ENCODE assay signal across 12 mouse cellular contexts in the genomic region with DNA sequence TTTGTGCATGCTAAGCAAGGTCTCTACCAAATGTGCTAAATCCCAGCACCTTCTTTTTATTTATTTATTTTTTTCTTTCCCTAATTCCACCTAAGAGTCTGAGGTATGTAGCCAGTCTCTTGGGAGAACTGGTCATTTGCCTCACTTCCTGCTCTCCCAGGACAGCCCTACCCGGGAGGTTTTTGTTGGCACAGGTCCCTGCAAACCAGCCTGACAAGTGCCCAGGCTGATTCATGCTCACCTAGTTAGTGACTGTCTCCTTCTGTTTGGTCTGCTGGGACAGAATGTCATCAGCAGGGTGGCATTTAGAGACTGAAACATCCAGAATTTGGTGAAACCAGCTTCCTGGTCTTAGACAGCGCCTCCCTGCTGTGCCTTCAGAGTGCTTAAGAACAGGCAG. TPM values are rescaled to one million over a fixed set of nuclear protein-coding genes. Genes with fewer than 3 reads are reported as not detected.
DNase-seq lines count a peak whose midpoint lies in the region; ATAC-seq lines count a peak whose summit lies in the region.
"Had no signal": no experiment of that assay in that cellular context is flagged by ENCODE, and none has a peak within 500 bp of the region (broad histone marks: within the 10 kb centered on the region; RNA-seq: fewer than 3 reads in every experiment).

No protein-coding gene starts in this region.

- DNase-seq in kidney, adult 11 months = peak; percentile 75
- DNase-seq in adrenal gland, postnatal 14 days = peak; percentile 87
- peak; percentile 24 to 32 for DNase-seq in heart, postnatal 36 days
- peak; percentile 78 for DNase-seq in lung, postnatal 36 days
- no peak for DNase-seq in embryo, embryonic 11 days
- DNase-seq in spleen, postnatal 36 days (ENCODE audit: low spot score in 2 of 2) = no peak
- no peak for DNase-seq in limb, embryonic 10.5 days (ENCODE audit: low spot score)
- DNase-seq: right cerebral cortex, postnatal 14 days had no signal

- H3K27me3 ChIP-seq in kidney, embryonic 14.5 days (ENCODE audit: control insufficient read depth, insufficient read depth, low read length) = no peaks in the 10 kb centered on the region
- H3K27me3 ChIP-seq in limb, embryonic 10.5 days (ENCODE audit: low read depth, poor library complexity, severe bottlenecking) = no peaks in the 10 kb centered on the region
- H3K27me3 ChIP-seq: midbrain, embryonic 12.5 days had no signal

- H3K4me3 ChIP-seq in kidney, embryonic 14.5 days (ENCODE audit: low read length) = no peak overlapping the region
- no peak overlapping the region for H3K4me3 ChIP-seq in limb, embryonic 10.5 days
- H3K4me3 ChIP-seq: midbrain, embryonic 12.5 days had no signal

- H3K36me3 ChIP-seq in kidney, embryonic 14.5 days (ENCODE audit: control insufficient read depth, insufficient read depth, low read length) = peaks cover 48% of the 10 kb centered on the region
- peaks cover 72% of the 10 kb centered on the region for H3K36me3 ChIP-seq in limb, embryonic 10.5 days

- 70% methylated on average over 2 of the region's 2 CpGs for WGBS in kidney, embryonic 14.5 days
- WGBS in limb, embryonic 10.5 days = 81% methylated on average over 2 of the region's 2 CpGs

- no peak overlapping the region for H3K27ac ChIP-seq in kidney, embryonic 14.5 days (ENCODE audit: low read depth, low read length)
- no peak overlapping the region for H3K27ac ChIP-seq in limb, embryonic 10.5 days
- H3K27ac ChIP-seq: midbrain, embryonic 12.5 days had no signal

- H3K9me3 ChIP-seq in kidney, embryonic 14.5 days (ENCODE audit: control insufficient read depth, low read length) = no peaks in the 10 kb centered on the region
- no peaks in the 10 kb centered on the region for H3K9me3 ChIP-seq in limb, embryonic 10.5 days (replicated peaks)
- H3K9me3 ChIP-seq: midbrain, embryonic 12.5 days had no signal

- intact Hi-C loops in heart, postnatal 36 days (cut with DNase I) = loop anchor here (5.0 kb wide), 1 partner anchor 38 kb away; a partner anchor contains a TSS

- no peak overlapping the region for H3K9ac ChIP-seq in kidney, embryonic 14.5 days (ENCODE audit: low read depth, low read length)
- H3K9ac ChIP-seq: midbrain, embryonic 12.5 days had no signal

- no peak overlapping the region for H3K4me2 ChIP-seq in kidney, embryonic 14.5 days (replicated peaks; ENCODE audit: low read depth, low read length)
- H3K4me2 ChIP-seq: midbrain, embryonic 12.5 days had no signal

- no peak for ATAC-seq in kidney, embryonic 14.5 days (ENCODE audit: low FRiP score, low TSS enrichment)

- no peaks in the 10 kb centered on the region for H3K4me1 ChIP-seq in kidney, embryonic 14.5 days (ENCODE audit: control insufficient read depth, insufficient read depth, low read length)
- no peaks in the 10 kb centered on the region for H3K4me1 ChIP-seq in limb, embryonic 10.5 days
- H3K4me1 ChIP-seq: midbrain, embryonic 12.5 days had no signal

RNA-seq across cellular contexts. Expression of a gene that starts 37.2 kb away (rescaled TPM):
- 8.9 and 11.7 TPM in 2 replicates for polyA plus RNA-seq in kidney, embryonic 14.5 days (2014; fragmentation: Nextera tagmentation; extraction: Ambion mirVana)
- total RNA-seq in adrenal gland, postnatal 14 days (2021) = 31.0 and 42.0 TPM in 2 replicates
- total RNA-seq in heart, postnatal 36 days (2021) = 10 to 100 TPM; 18.7 to 20.4 TPM
- polyA plus RNA-seq in limb, embryonic 10.5 days (2016; fragmentation: Nextera tagmentation; extraction: Ambion mirVana) = 8.0 and 9.5 TPM in 2 replicates

RNA-seq across cellular contexts. Expression of a gene that starts 37.5 kb away (rescaled TPM):
- 3.7 and 4.4 TPM in 2 replicates for polyA plus RNA-seq in kidney, embryonic 14.5 days (2014; fragmentation: Nextera tagmentation; extraction: Ambion mirVana)
- total RNA-seq in adrenal gland, postnatal 14 days (2021) = 12.8 and 13.5 TPM in 2 replicates
- total RNA-seq in heart, postnatal 36 days (2021) = 1 to 10 TPM; 3.2 to 4.1 TPM
- polyA plus RNA-seq in limb, embryonic 10.5 days (2016; fragmentation: Nextera tagmentation; extraction: Ambion mirVana) = 6.3 and 7.6 TPM in 2 replicates

RNA-seq across cellular contexts. Expression of a gene that starts 40.7 kb away (rescaled TPM):
- not detected in 2 replicates for polyA plus RNA-seq in kidney, embryonic 14.5 days (2014; fragmentation: Nextera tagmentation; extraction: Ambion mirVana)
- not detected in 2 replicates for total RNA-seq in adrenal gland, postnatal 14 days (2021)
- total RNA-seq in heart, postnatal 36 days (2021) = not detected
- polyA plus RNA-seq in limb, embryonic 10.5 days (2016; fragmentation: Nextera tagmentation; extraction: Ambion mirVana) = not detected in 2 replicates
- total RNA-seq: left cerebral cortex, postnatal 25 days had no signal
- polyA plus RNA-seq: heart, embryonic 16.5 days had no signal

Comparison
In these comparisons a context has a peak if more than half of its experiments do, and no peak if none do; other contexts are left out.
1. DNase-seq: peak in kidney, adult 11 months (single experiment), adrenal gland, postnatal 14 days (single experiment), heart, postnatal 36 days (2 of 2) and lung, postnatal 36 days (single experiment); none in embryo, embryonic 11 days (single experiment), spleen, postnatal 36 days (0 of 2) and limb, embryonic 10.5 days (single experiment).